ENCODE assay signal across 9 mouse cellular contexts in the genomic region with DNA sequence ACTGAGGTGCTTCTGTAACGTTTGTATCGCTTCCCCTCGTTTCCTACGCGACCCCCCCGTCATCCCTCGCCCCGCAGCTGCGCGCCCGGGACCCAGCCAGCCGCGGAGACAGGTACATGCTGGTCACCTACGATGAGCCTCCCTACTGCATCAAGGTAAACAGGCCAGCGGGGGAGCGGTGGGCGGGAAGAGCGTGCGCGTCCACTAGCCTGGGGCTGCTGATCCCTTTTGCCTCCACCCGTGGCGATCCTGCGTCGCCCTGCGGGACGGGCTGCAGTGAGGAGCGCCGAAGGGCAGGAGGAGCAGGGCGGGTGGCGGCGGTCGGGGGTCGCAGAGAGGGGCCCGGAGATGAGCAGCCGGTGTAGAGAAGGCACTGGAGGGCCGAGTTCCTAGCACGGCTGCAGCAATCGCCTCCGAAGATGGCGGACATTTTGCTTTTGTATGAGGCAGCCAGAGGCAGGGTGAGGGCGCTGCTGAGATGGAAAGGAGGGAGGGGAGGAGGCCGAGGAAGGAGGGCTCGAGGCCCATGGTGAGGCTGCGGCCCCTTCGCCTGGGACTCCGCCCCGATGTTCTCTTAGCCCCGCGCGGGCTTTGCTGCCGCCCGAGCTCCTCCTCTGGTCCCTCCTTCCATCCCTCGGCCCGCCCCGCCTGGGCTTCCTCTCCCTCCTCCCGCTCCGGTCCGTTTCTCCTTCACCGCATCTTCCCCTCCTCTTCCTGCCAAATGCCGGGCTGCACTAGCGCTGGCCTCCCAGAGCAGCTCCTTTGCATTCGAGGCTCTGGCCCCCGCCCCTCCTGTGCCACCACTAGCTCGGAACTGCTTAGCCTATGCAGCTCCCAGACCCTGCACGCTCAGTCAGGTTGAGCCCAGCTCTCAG. TPM values are rescaled to one million over a fixed set of nuclear protein-coding genes. Genes with fewer than 3 reads are reported as not detected.
DNase-seq lines count a peak whose midpoint lies in the region; ATAC-seq and TF ChIP-seq lines count a peak whose summit lies in the region.
"Had no signal": no experiment of that assay in that cellular context is flagged by ENCODE, and none has a peak within 500 bp of the region (broad histone marks: within the 10 kb centered on the region; RNA-seq: fewer than 3 reads in every experiment).

No protein-coding gene starts in this region.

- TF ChIP-seq EP300 in liver, embryonic 14.5 days (IDR thresholded peaks at IDR 0.05; ENCODE audit: low read depth) = 0 out of 2 replicates have a peak, but pooled peaks have one; percentile 21
- no peak for TF ChIP-seq EP300 in stomach, postnatal 0 days (optimal IDR thresholded peaks at IDR 0.05)

- peak overlapping the region; percentile 56 for H3K27ac ChIP-seq in brown adipose tissue, adult 24 weeks (replicated peaks; ENCODE audit: low read depth, low read length)
- peak overlapping the region; percentile 94 for H3K27ac ChIP-seq in heart, embryonic 15.5 days
- H3K27ac ChIP-seq in liver, embryonic 14.5 days = peak overlapping the region; percentile 88
- peak overlapping the region; percentile 90 for H3K27ac ChIP-seq in neural tube, embryonic 11.5 days (ENCODE audit: low read depth, low read length)
- H3K27ac ChIP-seq in stomach, postnatal 0 days (replicated peaks) = peak overlapping the region; percentile 94

- H3K27me3 ChIP-seq in heart, embryonic 15.5 days = no peaks in the 10 kb centered on the region
- H3K27me3 ChIP-seq in liver, embryonic 14.5 days (ENCODE audit: control insufficient read depth, insufficient read depth, low read length) = no peaks in the 10 kb centered on the region
- H3K27me3 ChIP-seq in neural tube, embryonic 11.5 days (ENCODE audit: control insufficient read depth, insufficient read depth, low read length) = no peaks in the 10 kb centered on the region
- no peaks in the 10 kb centered on the region for H3K27me3 ChIP-seq in stomach, postnatal 0 days (ENCODE audit: control insufficient read depth, insufficient read depth, low read length)

- peak overlapping the region; percentile 86 for H3K4me3 ChIP-seq in brown adipose tissue, adult 24 weeks (ENCODE audit: insufficient read depth, low read depth, low read length)
- peak overlapping the region; percentile 66 for H3K4me3 ChIP-seq in heart, embryonic 15.5 days
- peak overlapping the region; percentile 68 to 81 for H3K4me3 ChIP-seq in liver, embryonic 14.5 days (ENCODE audit: insufficient read depth in 1 of 2, low read depth in 2 of 2, low read length in 2 of 2)
- H3K4me3 ChIP-seq in neural tube, embryonic 11.5 days (ENCODE audit: low read depth, low read length) = peak overlapping the region; percentile 56
- H3K4me3 ChIP-seq in stomach, postnatal 0 days (ENCODE audit: low read depth, low read length) = peak overlapping the region; percentile 59

- peak; percentile 70 for TF ChIP-seq CTCF in liver, embryonic 14.5 days (IDR thresholded peaks at IDR 0.05; ENCODE audit: low read depth)
- TF ChIP-seq CTCF in stomach, postnatal 0 days (IDR thresholded peaks at IDR 0.05; ENCODE audit: low read depth) = peak; percentile 64

- no peaks in the 10 kb centered on the region for H3K4me1 ChIP-seq in brown adipose tissue, adult 24 weeks (ENCODE audit: control insufficient read depth, insufficient read depth, insufficient read length, low read length)
- no peaks in the 10 kb centered on the region for H3K4me1 ChIP-seq in heart, embryonic 15.5 days (replicated peaks)
- peaks cover 0 to 9% of the 10 kb centered on the region in 2 experiments; a peak in 3 of 4 replicates for H3K4me1 ChIP-seq in liver, embryonic 14.5 days (replicated peaks; ENCODE audit: control insufficient read depth in 2 of 2, insufficient read depth in 2 of 2, low read length in 1 of 2)
- H3K4me1 ChIP-seq in neural tube, embryonic 11.5 days (ENCODE audit: control insufficient read depth, insufficient read depth, low read length) = no peaks in the 10 kb centered on the region
- H3K4me1 ChIP-seq in stomach, postnatal 0 days (replicated peaks; ENCODE audit: control insufficient read depth, insufficient read depth) = no peaks in the 10 kb centered on the region

- peak overlapping the region; percentile 74 for H3K4me2 ChIP-seq in heart, embryonic 15.5 days
- H3K4me2 ChIP-seq in liver, embryonic 14.5 days (ENCODE audit: low read depth) = peak overlapping the region; percentile 71
- H3K4me2 ChIP-seq in neural tube, embryonic 11.5 days (ENCODE audit: low read depth) = peak overlapping the region; percentile 54
- peak overlapping the region; percentile 57 for H3K4me2 ChIP-seq in stomach, postnatal 0 days (replicated peaks; ENCODE audit: low read depth)

- H3K36me3 ChIP-seq in heart, embryonic 15.5 days = no peaks in the 10 kb centered on the region
- H3K36me3 ChIP-seq in liver, embryonic 14.5 days (replicated peaks; ENCODE audit: control insufficient read depth, insufficient read depth, low read depth) = peaks cover 3% of the 10 kb centered on the region
- H3K36me3 ChIP-seq in neural tube, embryonic 11.5 days (ENCODE audit: control insufficient read depth, insufficient read depth, low read length) = no peaks in the 10 kb centered on the region
- H3K36me3 ChIP-seq in stomach, postnatal 0 days (ENCODE audit: control insufficient read depth, insufficient read depth, low read length) = no peaks in the 10 kb centered on the region

- WGBS in heart, embryonic 15.5 days = 16% methylated on average over 50 of the region's 65 CpGs
- WGBS in liver, embryonic 14.5 days (ENCODE audit: insufficient replicate concordance) = 11% methylated on average over 52 of the region's 65 CpGs
- WGBS in neural tube, embryonic 11.5 days = 15% methylated on average over 50 of the region's 65 CpGs
- 18% methylated on average over 45 of the region's 65 CpGs for WGBS in stomach, postnatal 0 days

- no peaks in the 10 kb centered on the region for H3K9me3 ChIP-seq in heart, embryonic 15.5 days (replicated peaks)
- H3K9me3 ChIP-seq in liver, embryonic 14.5 days (ENCODE audit: control insufficient read depth, low read length) = no peaks in the 10 kb centered on the region
- no peaks in the 10 kb centered on the region for H3K9me3 ChIP-seq in neural tube, embryonic 11.5 days (ENCODE audit: control insufficient read depth, low read length)
- no peaks in the 10 kb centered on the region for H3K9me3 ChIP-seq in stomach, postnatal 0 days (ENCODE audit: control insufficient read depth, low read length)

- H3K9ac ChIP-seq in heart, embryonic 15.5 days = peak overlapping the region; percentile 74
- H3K9ac ChIP-seq in liver, embryonic 14.5 days (replicated peaks) = peak overlapping the region; percentile 91
- peak overlapping the region; percentile 79 for H3K9ac ChIP-seq in neural tube, embryonic 11.5 days (ENCODE audit: low read length)
- H3K9ac ChIP-seq in stomach, postnatal 0 days (ENCODE audit: low read length) = peak overlapping the region; percentile 76

- peak; percentile 95 for ATAC-seq in heart, embryonic 15.5 days (replicated peaks; ENCODE audit: insufficient number of reproducible peaks, insufficient read depth, low FRiP score, low read depth)
- ATAC-seq in liver, embryonic 14.5 days (ENCODE audit: insufficient read depth) = peak; percentile 90
- peak; percentile 94 for ATAC-seq in neural tube, embryonic 11.5 days (ENCODE audit: insufficient read depth, low FRiP score, low TSS enrichment)
- ATAC-seq in stomach, postnatal 0 days (ENCODE audit: low FRiP score, low TSS enrichment) = peak; percentile 96

- peak; percentile 92 for DNase-seq in CD4-positive, CD25-positive, alpha-beta regulatory T cell, adult 2 months (ENCODE audit: low read depth, low spot score)
- peak; percentile 67 for DNase-seq in fibroblast of lung, adult 2 months (ENCODE audit: low read depth)
- DNase-seq in kidney, postnatal 25 days = peak; percentile 87 to 95
- peak; percentile 77 to 79 (median 78) for DNase-seq in liver, embryonic 14.5 days (ENCODE audit: low read depth in 3 of 3, low spot score in 3 of 3)
- DNase-seq in neural tube, embryonic 11.5 days (ENCODE audit: low spot score) = peak; percentile 89
- peak; percentile 91 for DNase-seq in stomach, postnatal 0 days (ENCODE audit: low spot score)

RNA-seq across cellular contexts. Expression of a gene that starts 1.0 kb away (rescaled TPM):
- polyA plus RNA-seq in brown adipose tissue, adult 24 weeks (2012; ENCODE audit: insufficient read depth, insufficient read length, missing spikeins) = 4.1 and 7.3 TPM in 2 replicates
- polyA plus RNA-seq in heart, embryonic 15.5 days (2015; fragmentation: Nextera tagmentation; extraction: Ambion mirVana) = 16.2 and 17.2 TPM in 2 replicates
- polyA plus RNA-seq in liver, embryonic 14.5 days (2012; rRNA removed) = 47.2 and 79.7 TPM in 2 replicates
- polyA plus RNA-seq in liver, embryonic 14.5 days (2014; fragmentation: Nextera tagmentation; extraction: Ambion mirVana) = 35.0 and 36.4 TPM in 2 replicates
- polyA plus RNA-seq in neural tube, embryonic 11.5 days (2014; fragmentation: Nextera tagmentation; extraction: Ambion mirVana) = 19.8 and 22.1 TPM in 2 replicates
- polyA plus RNA-seq in stomach, postnatal 0 days (2015; fragmentation: Nextera tagmentation; extraction: Ambion mirVana) = 14.8 and 17.6 TPM in 2 replicates

RNA-seq across cellular contexts. Expression of a gene that starts 7.8 kb away (rescaled TPM):
- polyA plus RNA-seq in brown adipose tissue, adult 24 weeks (2012; ENCODE audit: insufficient read depth, insufficient read length, missing spikeins) = 7.8 TPM in 1 of 2 replicates, not detected in the other
- polyA plus RNA-seq in heart, embryonic 15.5 days (2015; fragmentation: Nextera tagmentation; extraction: Ambion mirVana) = 2.1 and 2.9 TPM in 2 replicates
- polyA plus RNA-seq in liver, embryonic 14.5 days (2012; rRNA removed) = not detected in 2 replicates
- polyA plus RNA-seq in liver, embryonic 14.5 days (2014; fragmentation: Nextera tagmentation; extraction: Ambion mirVana) = 2.0 and 2.1 TPM in 2 replicates
- polyA plus RNA-seq in neural tube, embryonic 11.5 days (2014; fragmentation: Nextera tagmentation; extraction: Ambion mirVana) = 2.0 and 2.6 TPM in 2 replicates
- 1.3 and 1.4 TPM in 2 replicates for polyA plus RNA-seq in stomach, postnatal 0 days (2015; fragmentation: Nextera tagmentation; extraction: Ambion mirVana)
- polyA plus RNA-seq: gonadal fat pad, adult 2 months had no signal

Comparison
In these comparisons a context has a peak if more than half of its experiments do, and no peak if none do; other contexts are left out.
1. Peak in every context shown above with its lines: DNase-seq, ATAC-seq, H3K4me3 ChIP-seq and H3K27ac ChIP-seq.